Mouse (Mus musculus) heart, adult 2 months (tissue): ENCODE measurements around the gene Nrg3. TPM values are rescaled to one million over a fixed set of nuclear protein-coding genes. Genes with fewer than 3 reads are reported as not detected.

Experiments
- DNase-seq, 2 experiments: peaks; one replicate each; pipeline ENCODE4 v3.0.0; 2021
- H3K27ac ChIP-seq: fragments of 200-600 bp; 2 replicates; pipeline ENCODE4 v1.8.1; 2022
- H3K27me3 ChIP-seq: fragments of 200-500 bp; 2 replicates; pipeline ENCODE4 v1.6.1; 2012; ENCODE audit warnings: mild to moderate bottlenecking, low read length, inconsistent platforms, mixed read lengths; ENCODE audit not compliant: control insufficient read depth, insufficient read depth
- H3K36me3 ChIP-seq: fragments of 200-500 bp; 2 replicates; pipeline ENCODE4 v1.6.1; 2012; ENCODE audit warnings: low read length, inconsistent platforms; ENCODE audit not compliant: control insufficient read depth, insufficient read depth
- H3K4me1 ChIP-seq: fragments of 200-500 bp; 2 replicates; pipeline ENCODE4 v1.6.1; 2011; ENCODE audit warnings: low read length; ENCODE audit not compliant: control insufficient read depth, insufficient read depth
- H3K4me3 ChIP-seq: fragments of 200-600 bp; 2 replicates; pipeline ENCODE4 v1.8.1; 2022
- H3K79me2 ChIP-seq: fragments of 200-500 bp; replicated peaks from 2 replicates; pipeline ENCODE4 v1.6.1; 2012; ENCODE audit warnings: mild to moderate bottlenecking, inconsistent platforms, low read length, moderate library complexity, mixed read lengths; ENCODE audit not compliant: control insufficient read depth, insufficient read depth
- H3K9ac ChIP-seq: fragments of 200-500 bp; 2 replicates; pipeline ENCODE4 v1.6.1; 2012; ENCODE audit warnings: low read depth, mild to moderate bottlenecking, control low read depth, inconsistent platforms, low read length, mixed read lengths
- CTCF ChIP-seq: fragments of 200-600 bp; IDR thresholded peaks from 2 replicates; pipeline ENCODE4 v1.8.1; 2022; ENCODE audit warnings: antibody characterized with exemption, mild to moderate bottlenecking, moderate library complexity
- EP300 ChIP-seq: fragments of 200-500 bp; IDR thresholded peaks from 2 replicates; pipeline ENCODE4 v1.6.1; 2011; ENCODE audit warnings: low read depth, low read length, control low read depth; ENCODE audit not compliant: insufficient read depth
- POLR2A ChIP-seq: fragments of 200-500 bp; IDR thresholded peaks from 2 replicates; pipeline ENCODE4 v1.6.1; 2011; ENCODE audit warnings: mild to moderate bottlenecking, low read depth, low read length, control low read depth; ENCODE audit not compliant: insufficient read depth
- WGBS: fragments of 180-500 bp; shearing (Covaris S2); methylation state at CpG from one replicate; pipeline ENCODE4 v1.1.7; 2018; 5-methylcytosine and 5-hydroxymethylcytosine counted together
- intact Hi-C: fragments of 180-260 bp; cut with DNase I; formaldehyde crosslinking; loops from one replicate; pipeline ENCODE4 v1.15.1; 2025
- polyA plus RNA-seq: library from polyadenylated mRNA; depleted of rRNA; stranded (reverse); fragments of >200 nt; gene quantifications from 2 replicates; pipeline ENCODE4 v1.2.3, GENCODE M21; 2012
- total RNA-seq, 2 experiments: library from RNA; stranded (reverse); gene quantifications; 2 replicates each; pipeline ENCODE4 v1.2.3; 2021

Gene Nrg3
- total and polyA plus RNA-seq, 3 experiments = 0.04 TPM; not detected in 2

- no peaks in the 10 kb centered on the region for H3K79me2 ChIP-seq
- no peaks in the 10 kb centered on the region for H3K36me3 ChIP-seq
- no peak for DNase-seq
- H3K27me3 ChIP-seq = no peaks in the 10 kb centered on the region
- intact Hi-C loops = no loop called here
- 53% methylated on average over 1 of the region's 1 CpGs for WGBS
- TF ChIP-seq EP300 (no peak), POLR2A (no peak), CTCF (no peak)
- no peak overlapping the region for H3K27ac ChIP-seq
- H3K9ac ChIP-seq = no peak overlapping the region
- no peaks in the 10 kb centered on the region for H3K4me1 ChIP-seq
- no peak overlapping the region for H3K4me3 ChIP-seq
These were observed 393.4 kb downstream of the Nrg3 start for GRCm38 (mm10) chr14:39079461-39079860.

GRCm38 (mm10) chr14:39051542-39051941 is 421.3 kb downstream of the Nrg3 start:
- H3K4me1 ChIP-seq = no peaks in the 10 kb centered on the region
- intact Hi-C loops = no loop called here
- no peak for DNase-seq
- no peaks in the 10 kb centered on the region for H3K36me3 ChIP-seq
- no peaks in the 10 kb centered on the region for H3K79me2 ChIP-seq
- TF ChIP-seq CTCF (no peak), EP300 (no peak), POLR2A (no peak)
- WGBS = 82% methylated on average over 2 of the region's 2 CpGs
- H3K27ac ChIP-seq = no peak overlapping the region
- no peaks in the 10 kb centered on the region for H3K27me3 ChIP-seq
- H3K4me3 ChIP-seq = no peak overlapping the region
- no peak overlapping the region for H3K9ac ChIP-seq

GRCm38 (mm10) chr14:39049021-39049420 is 423.9 kb downstream of the Nrg3 start:
- 47% methylated on average over 2 of the region's 2 CpGs for WGBS
- no peaks in the 10 kb centered on the region for H3K79me2 ChIP-seq
- TF ChIP-seq POLR2A = no peak
- TF ChIP-seq CTCF = no peak
- TF ChIP-seq EP300 = no peak
- DNase-seq = no peak
- no peak overlapping the region for H3K9ac ChIP-seq
- intact Hi-C loops = no loop called here
- H3K36me3 ChIP-seq = no peaks in the 10 kb centered on the region
- no peak overlapping the region for H3K27ac ChIP-seq
- H3K27me3 ChIP-seq = no peaks in the 10 kb centered on the region
- no peak overlapping the region for H3K4me3 ChIP-seq
- H3K4me1 ChIP-seq = no peaks in the 10 kb centered on the region

- no peak overlapping the region for H3K27ac ChIP-seq
- 61% methylated on average over 1 of the region's 1 CpGs for WGBS
- H3K4me3 ChIP-seq = no peak overlapping the region
- no peak overlapping the region for H3K9ac ChIP-seq
- no peak for TF ChIP-seq CTCF
- TF ChIP-seq POLR2A = no peak
- TF ChIP-seq EP300 = no peak
- DNase-seq = no peak
- H3K36me3 ChIP-seq = no peaks in the 10 kb centered on the region
- intact Hi-C loops = no loop called here
- no peaks in the 10 kb centered on the region for H3K27me3 ChIP-seq
- H3K79me2 ChIP-seq = no peaks in the 10 kb centered on the region
- no peaks in the 10 kb centered on the region for H3K4me1 ChIP-seq
These were observed 428.6 kb downstream of the Nrg3 start for GRCm38 (mm10) chr14:39044290-39044689.

- H3K27me3 ChIP-seq = no peaks in the 10 kb centered on the region
- no peak overlapping the region for H3K9ac ChIP-seq
- intact Hi-C loops = no loop called here
- no peaks in the 10 kb centered on the region for H3K36me3 ChIP-seq
- no peak for DNase-seq
- H3K27ac ChIP-seq = no peak overlapping the region
- H3K4me3 ChIP-seq = no peak overlapping the region
- H3K79me2 ChIP-seq = no peaks in the 10 kb centered on the region
- no peak for TF ChIP-seq EP300
- TF ChIP-seq CTCF = no peak
- TF ChIP-seq POLR2A = no peak
- WGBS = 68% methylated on average over 3 of the region's 3 CpGs
- no peaks in the 10 kb centered on the region for H3K4me1 ChIP-seq
These were observed 429.1 kb downstream of the Nrg3 start for GRCm38 (mm10) chr14:39043793-39044192.

GRCm38 (mm10) chr14:39043384-39043783 is 429.5 kb downstream of the Nrg3 start:
- 54% methylated on average over 5 of the region's 5 CpGs for WGBS
- Histone ChIP-seq H3K36me3 (no peaks in the 10 kb centered on the region), H3K27ac (no peak overlapping the region), H3K27me3 (no peaks in the 10 kb centered on the region), H3K4me1 (no peaks in the 10 kb centered on the region), H3K9ac (no peak overlapping the region), H3K4me3 (no peak overlapping the region), H3K79me2 (no peaks in the 10 kb centered on the region)
- intact Hi-C loops = no loop called here
- no peak for DNase-seq
- TF ChIP-seq POLR2A (no peak), CTCF (no peak), EP300 (no peak)

GRCm38 (mm10) chr14:39039046-39039445 is 433.8 kb downstream of the Nrg3 start:
- H3K27ac ChIP-seq = no peak overlapping the region
- H3K9ac ChIP-seq = no peak overlapping the region
- no peak for DNase-seq
- H3K4me1 ChIP-seq = no peaks in the 10 kb centered on the region
- 75% methylated on average over 1 of the region's 1 CpGs for WGBS
- H3K36me3 ChIP-seq = no peaks in the 10 kb centered on the region
- TF ChIP-seq CTCF (no peak), EP300 (no peak), POLR2A (no peak)
- intact Hi-C loops = no loop called here
- H3K27me3 ChIP-seq = no peaks in the 10 kb centered on the region
- H3K4me3 ChIP-seq = no peak overlapping the region
- no peaks in the 10 kb centered on the region for H3K79me2 ChIP-seq
